Mouse (Mus musculus): ENCODE results near the gene Uqcc3. TPM values are rescaled to one million over a fixed set of nuclear protein-coding genes. Genes with fewer than 3 reads are reported as not detected.
A peak's percentile ranks its signal among the peaks of the same experiment; 100 is the strongest.
"Not testable (repeated sequence)": the region's sequence is repeated elsewhere in the genome, so short reads cannot be mapped to it uniquely, and the experiment has no call there.

Gene Uqcc3
- total RNA-seq, 2 experiments from 2014 or later: 57.3 to 66.9 TPM

DNA sequence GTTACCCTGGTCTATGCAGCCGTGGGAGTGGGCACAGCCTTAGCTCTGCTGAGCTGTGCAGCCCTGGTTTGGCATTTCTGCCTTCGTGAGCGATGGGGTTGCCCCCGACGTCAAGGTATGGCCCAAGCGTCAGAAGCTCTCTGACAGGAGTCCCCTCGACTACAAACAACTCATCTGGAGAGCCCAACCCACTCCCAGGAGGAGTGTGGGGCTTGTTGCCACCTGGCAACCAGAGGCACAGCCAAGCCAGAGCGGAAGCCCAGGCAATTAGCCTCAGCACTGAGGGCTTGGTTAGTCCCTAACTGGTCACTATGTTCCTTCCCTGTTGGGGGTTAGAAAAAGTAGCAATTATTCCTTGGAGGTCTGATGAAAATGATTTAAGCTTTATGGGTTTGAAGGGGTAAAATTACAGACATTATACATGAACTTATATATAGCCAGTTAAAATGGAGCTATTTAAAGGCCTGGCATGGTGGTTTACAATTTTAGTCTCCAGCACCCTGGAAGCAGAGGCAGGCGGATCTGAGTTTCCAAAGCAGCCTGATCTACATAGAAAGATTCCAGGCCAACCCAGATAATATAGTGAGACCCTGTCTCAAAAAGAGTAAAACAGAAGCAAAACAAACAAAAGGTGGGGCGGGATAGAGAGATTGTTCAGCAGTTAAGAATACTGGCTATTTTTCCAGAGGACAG is 28.3 kb downstream of the Uqcc3 start:
- ATAC-seq (replicated peaks; ENCODE audit: poor library complexity, severe bottlenecking): no peak

DNA sequence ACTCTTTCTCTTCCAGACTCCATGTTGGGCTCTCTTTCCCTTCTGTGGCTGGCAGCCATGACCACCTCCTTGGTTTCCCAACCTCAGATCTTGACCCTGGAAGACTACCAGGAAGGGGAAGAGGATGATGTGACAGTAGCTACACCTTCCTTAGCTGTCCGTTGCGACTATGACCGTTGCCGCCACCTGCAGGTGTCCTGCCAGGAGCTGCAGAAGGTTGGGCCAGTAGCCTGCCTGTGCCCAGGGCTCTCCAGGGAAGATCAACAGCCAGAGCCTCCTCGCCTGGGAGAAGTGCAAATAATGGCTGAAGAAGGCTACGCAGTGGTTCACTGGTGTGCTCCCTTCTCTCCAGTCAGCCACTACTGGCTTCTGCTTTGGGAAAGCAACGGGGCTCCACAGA is 29.1 kb downstream of the Uqcc3 start:
- peak; percentile 27; the same call in 1 of the 2 replicates for ATAC-seq (replicated peaks; ENCODE audit: poor library complexity, severe bottlenecking)

- ATAC-seq (replicated peaks; ENCODE audit: poor library complexity, severe bottlenecking): peak; percentile 17; the same call in 1 of the 2 replicates
These were observed 30.3 kb downstream of the Uqcc3 start, which contains the start of gene Lrrn4cl for GRCm38 (mm10) chr19:8850402-8850901. Lrrn4cl (plus strand) TSS chr19:8850768.

- ATAC-seq (replicated peaks; ENCODE audit: poor library complexity, severe bottlenecking): no peak
These were observed 32.4 kb downstream of the Uqcc3 start for GRCm38 (mm10) chr19:8848356-8848755.

GRCm38 (mm10) chr19:8844371-8845129 is 36.2 kb downstream of the Uqcc3 start:
- ATAC-seq (replicated peaks; ENCODE audit: poor library complexity, severe bottlenecking): peak; percentile 61

DNA sequence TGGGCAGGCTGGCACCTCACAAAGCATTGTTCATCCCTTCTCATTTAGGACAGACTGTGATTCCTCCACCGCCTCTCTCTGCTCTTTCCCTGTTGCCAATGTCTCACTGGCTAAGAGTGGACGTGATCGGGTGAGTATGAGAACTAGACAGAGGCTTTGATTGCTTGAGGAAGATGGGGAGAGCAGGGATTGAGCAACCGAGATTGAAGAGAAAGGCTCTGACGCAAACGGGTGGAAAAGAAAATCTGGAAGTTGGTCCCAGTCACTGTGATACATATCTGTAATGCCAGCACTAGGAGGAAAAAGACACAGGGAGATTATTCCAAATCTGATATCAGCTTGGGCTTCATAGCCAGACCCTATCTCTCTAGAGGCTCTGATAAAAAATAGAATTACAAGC is 37.8 kb downstream of the Uqcc3 start:
- no peak for ATAC-seq (replicated peaks; ENCODE audit: poor library complexity, severe bottlenecking)

DNA sequence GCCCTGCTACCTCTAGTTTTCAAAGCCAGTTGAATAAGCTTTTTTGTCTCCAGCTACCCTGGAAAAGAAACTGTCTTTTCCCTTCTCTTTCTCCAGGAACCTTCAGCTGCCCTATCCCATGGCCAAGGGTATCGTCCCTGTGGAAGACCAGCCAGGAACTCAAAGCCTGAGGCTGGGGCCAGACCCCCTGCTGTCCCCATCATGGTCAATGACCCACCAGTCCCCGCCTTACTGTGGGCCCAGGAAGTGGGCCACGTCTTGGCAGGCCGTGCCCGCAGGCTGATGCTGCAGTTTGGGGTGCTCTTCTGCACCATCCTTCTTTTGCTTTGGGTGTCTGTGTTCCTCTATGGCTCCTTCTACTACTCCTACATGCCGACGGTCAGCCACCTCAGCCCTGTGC is 39.7 kb downstream of the Uqcc3 start:
- no peak for ATAC-seq (replicated peaks; ENCODE audit: poor library complexity, severe bottlenecking)

GRCm38 (mm10) chr19:8839908-8840791 is 40.6 kb downstream of the Uqcc3 start:
- ATAC-seq (replicated peaks; ENCODE audit: poor library complexity, severe bottlenecking): peak; percentile 62

DNA sequence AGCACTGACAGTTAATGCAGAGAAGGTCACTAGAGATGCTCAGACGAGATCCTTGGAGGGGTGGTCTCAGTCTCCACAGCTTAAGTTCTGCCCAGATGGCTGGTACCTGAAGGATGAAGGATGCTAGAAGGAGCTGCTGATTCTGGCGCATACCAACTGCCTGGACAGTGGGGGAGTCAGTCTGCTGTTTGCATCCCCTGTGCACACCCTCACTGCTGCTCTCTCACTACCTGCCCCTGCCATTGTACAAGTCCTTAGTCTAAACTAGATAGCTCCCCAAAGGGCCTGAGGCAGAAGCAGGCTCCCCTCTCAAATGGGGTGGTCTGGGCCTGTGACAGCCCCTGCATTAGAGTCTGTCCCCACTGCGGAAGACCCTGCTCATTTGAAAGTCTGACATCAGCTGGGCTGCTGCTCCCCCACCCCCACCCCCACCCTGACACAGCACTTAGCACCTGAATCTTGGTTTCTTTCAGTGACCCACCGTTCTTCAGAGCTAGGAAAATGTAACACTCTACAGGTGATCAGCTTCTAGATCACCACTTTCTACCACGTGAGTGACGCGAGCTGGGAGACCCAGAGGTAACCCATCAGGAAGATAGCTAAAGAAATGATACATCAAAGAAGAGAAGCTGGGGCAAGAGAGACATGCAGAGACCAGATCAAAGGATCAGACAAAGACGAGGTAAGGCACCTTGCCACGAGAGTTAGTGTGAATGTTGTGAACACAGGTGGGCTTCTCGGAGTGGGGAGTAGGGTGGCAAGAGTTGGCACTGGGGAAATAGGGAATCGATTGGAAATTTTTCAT is 41.4 kb downstream of the Uqcc3 start, which contains the start of gene Gng3:
Gene Gng3 (minus strand): TSS at position 92 of the 805 bp plus-strand sequence.
- no peak for ATAC-seq (replicated peaks; ENCODE audit: poor library complexity, severe bottlenecking)

DNA sequence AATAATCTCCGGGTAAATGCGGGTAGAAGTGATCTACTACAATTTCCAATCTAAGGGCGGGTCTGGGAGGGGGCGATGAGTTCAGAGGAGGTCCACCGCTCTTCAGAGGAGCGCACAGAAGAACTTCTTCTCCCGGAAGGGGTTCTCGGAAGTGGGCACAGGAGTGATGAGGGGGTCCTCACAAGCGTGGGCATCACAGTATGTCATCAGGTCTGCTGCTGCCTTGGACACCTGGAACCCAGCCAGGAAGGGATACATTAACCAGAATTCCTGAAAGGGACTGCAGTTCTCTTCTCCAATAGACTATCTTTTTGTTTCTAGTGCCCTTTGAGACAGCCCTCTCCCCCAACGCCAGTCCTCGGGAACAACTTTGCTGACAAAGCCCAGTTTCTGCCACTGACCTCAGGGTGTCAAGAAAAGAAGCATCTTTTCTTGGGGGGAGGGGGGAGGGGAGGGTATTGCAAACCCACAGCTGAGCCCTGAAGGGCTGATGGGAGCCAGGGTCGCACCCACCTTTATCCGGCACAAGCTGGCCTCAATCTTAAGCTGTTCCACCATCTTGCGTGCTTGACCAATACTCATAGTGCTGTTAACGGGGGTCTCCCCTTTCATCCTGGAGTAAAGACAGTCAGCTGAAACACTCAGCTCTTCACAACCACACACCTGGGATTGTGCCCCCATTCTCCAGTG is 42.5 kb downstream of the Uqcc3 start:
- ATAC-seq (replicated peaks; ENCODE audit: poor library complexity, severe bottlenecking): no peak

DNA sequence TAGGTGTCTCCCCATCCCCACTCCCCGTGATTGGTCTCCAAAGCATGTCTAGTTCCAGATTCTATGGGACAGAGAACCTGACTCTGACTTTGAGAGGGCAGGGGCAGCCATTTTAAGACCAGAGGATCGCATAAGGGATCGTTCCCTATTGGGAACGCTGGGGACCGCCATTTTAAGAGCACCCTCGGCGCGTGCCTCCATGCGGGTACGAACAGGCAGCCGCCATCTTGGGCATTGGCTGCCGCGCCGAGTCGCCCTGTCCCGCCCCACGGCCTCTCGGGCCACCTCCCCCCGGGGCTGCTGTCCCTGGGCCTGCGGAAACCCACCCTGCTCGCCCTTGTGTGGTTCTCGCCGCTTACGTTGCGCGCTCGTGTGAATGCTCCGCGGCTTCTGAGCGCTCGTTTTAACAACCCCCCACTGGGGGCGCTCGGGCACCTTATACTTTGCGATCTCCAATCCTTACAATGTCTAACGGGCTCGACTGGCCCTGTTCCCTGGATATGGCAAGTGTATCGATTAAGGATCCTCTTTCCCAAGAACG is 43.4 kb downstream of the Uqcc3 start, which contains the start of gene Bscl2:
Gene Bscl2 (plus strand): TSS at position 217 of the 541 bp plus-strand sequence.
- peak; percentile 87 for ATAC-seq (replicated peaks; ENCODE audit: poor library complexity, severe bottlenecking)

DNA sequence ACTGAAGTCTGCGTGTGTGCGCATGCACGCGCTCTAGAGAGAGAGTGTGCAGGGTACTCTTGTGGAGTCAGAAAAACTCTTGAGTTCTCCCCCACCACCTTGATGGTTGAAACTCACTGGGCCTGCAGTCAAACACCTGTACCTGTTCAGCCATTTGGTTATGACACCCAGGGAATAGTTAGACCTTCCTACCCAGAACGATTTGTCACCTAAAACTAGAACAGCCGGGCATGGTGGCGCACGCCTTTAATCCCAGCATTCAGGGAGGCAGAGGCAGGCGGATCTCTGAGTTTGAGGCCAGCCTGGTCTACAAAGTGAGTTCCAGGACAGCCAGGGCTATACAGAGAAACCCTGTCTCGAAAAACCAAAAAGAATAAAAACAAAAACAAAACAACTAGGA is 44.4 kb downstream of the Uqcc3 start:
- not testable (repeated sequence) for ATAC-seq (replicated peaks; ENCODE audit: poor library complexity, severe bottlenecking)

GRCm38 (mm10) chr19:8832971-8833370 is 47.8 kb downstream of the Uqcc3 start:
- no peak for ATAC-seq (replicated peaks; ENCODE audit: poor library complexity, severe bottlenecking)

DNA sequence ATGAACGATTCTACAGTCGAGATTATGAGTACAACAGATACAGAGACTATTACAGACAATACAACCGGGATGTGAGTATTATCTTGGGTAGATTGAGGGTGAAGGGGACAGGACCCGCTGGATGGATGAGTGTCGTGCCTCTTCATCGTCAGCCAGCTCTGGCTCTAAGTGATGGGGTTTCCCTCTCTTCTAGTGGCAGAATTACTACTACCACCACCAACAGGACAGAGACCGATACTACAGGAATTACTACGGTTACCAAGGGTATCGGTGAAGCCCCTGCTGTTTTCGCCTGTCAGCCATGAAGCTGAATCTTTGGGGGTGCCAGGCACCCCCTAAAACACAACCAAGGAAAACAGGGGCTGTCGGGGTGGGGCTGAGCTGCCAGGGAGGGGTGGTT is 49.5 kb downstream of the Uqcc3 start:
- no peak for ATAC-seq (replicated peaks; ENCODE audit: poor library complexity, severe bottlenecking)

DNA sequence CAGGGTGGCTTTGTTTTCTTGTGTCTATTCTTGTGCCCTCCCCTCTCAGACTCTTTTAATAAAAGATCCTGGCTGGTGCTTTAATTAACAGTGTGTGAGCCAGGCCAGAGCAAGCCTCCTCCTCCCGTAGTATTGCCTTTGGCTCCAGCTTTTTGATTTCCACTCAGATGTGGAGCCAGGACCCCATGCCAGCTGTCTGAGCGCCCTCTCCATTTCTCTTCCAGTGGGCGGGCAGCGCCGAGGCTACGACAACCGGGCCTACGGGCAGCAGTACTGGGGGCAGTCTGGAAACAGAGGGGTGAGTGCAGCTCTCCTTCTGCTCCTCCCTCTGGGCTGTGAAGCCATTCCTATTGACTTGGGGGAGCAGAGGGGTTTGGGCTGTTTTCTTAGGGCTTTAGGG is 50.1 kb downstream of the Uqcc3 start:
- no peak for ATAC-seq (replicated peaks; ENCODE audit: poor library complexity, severe bottlenecking)

Measured in granulocyte monocyte progenitor cell, adult 5-6 weeks (primary cell).